Comparison of ENCODE assay signal across 9 mouse cellular contexts in genomic region chr12:83112283-83112682, GRCm38 (mm10).
DNase-seq lines count a peak whose midpoint lies in the region; ATAC-seq lines count a peak whose summit lies in the region.
"Had no signal": no experiment of that assay in that cellular context is flagged by ENCODE, and none has a peak within 500 bp of the region (broad histone marks: within the 10 kb centered on the region; RNA-seq: fewer than 3 reads in every experiment).

No protein-coding gene starts in this region.

- ATAC-seq in embryonic facial prominence, embryonic 11.5 days (replicated peaks; ENCODE audit: insufficient number of reproducible peaks, low FRiP score, low TSS enrichment, low read depth): no peak
- no peak for ATAC-seq in midbrain, embryonic 13.5 days
- ATAC-seq in embryonic facial prominence, embryonic 14.5 days (ENCODE audit: low read depth): no peak
- ATAC-seq in megakaryocyte-erythroid progenitor cell, adult 5-6 weeks (replicated peaks; ENCODE audit: low FRiP score, low TSS enrichment, poor library complexity, severe bottlenecking): peak; percentile 42
- ATAC-seq: forebrain, embryonic 13.5 days had no signal

- H3K4me3 ChIP-seq in embryonic facial prominence, embryonic 11.5 days (ENCODE audit: low read depth, low read length): no peak overlapping the region
- H3K4me3 ChIP-seq in embryonic facial prominence, embryonic 10.5 days: no peak overlapping the region
- H3K4me3 ChIP-seq in midbrain, embryonic 10.5 days: no peak overlapping the region
- H3K4me3 ChIP-seq in midbrain, embryonic 13.5 days (replicated peaks): no peak overlapping the region
- no peak overlapping the region for H3K4me3 ChIP-seq in embryonic facial prominence, embryonic 14.5 days (ENCODE audit: low read depth, low read length)
- H3K4me3 ChIP-seq: forebrain, embryonic 13.5 days had no signal

- no peak overlapping the region for H3K9ac ChIP-seq in embryonic facial prominence, embryonic 11.5 days (replicated peaks; ENCODE audit: low read length)
- no peak overlapping the region for H3K9ac ChIP-seq in midbrain, embryonic 13.5 days (replicated peaks)
- H3K9ac ChIP-seq in embryonic facial prominence, embryonic 14.5 days (ENCODE audit: low read depth, low read length): no peak overlapping the region
- H3K9ac ChIP-seq: forebrain, embryonic 13.5 days had no signal

- no peaks in the 10 kb centered on the region for H3K9me3 ChIP-seq in embryonic facial prominence, embryonic 11.5 days (replicated peaks; ENCODE audit: control insufficient read depth, low read length)
- no peaks in the 10 kb centered on the region for H3K9me3 ChIP-seq in embryonic facial prominence, embryonic 10.5 days
- no peaks in the 10 kb centered on the region for H3K9me3 ChIP-seq in midbrain, embryonic 10.5 days (replicated peaks)
- H3K9me3 ChIP-seq in midbrain, embryonic 13.5 days: no peaks in the 10 kb centered on the region
- H3K9me3 ChIP-seq in embryonic facial prominence, embryonic 14.5 days (ENCODE audit: control insufficient read depth, low read length): no peaks in the 10 kb centered on the region
- H3K9me3 ChIP-seq: forebrain, embryonic 13.5 days had no signal

- H3K27ac ChIP-seq in embryonic facial prominence, embryonic 11.5 days (replicated peaks; ENCODE audit: low read depth, low read length): no peak overlapping the region
- no peak overlapping the region for H3K27ac ChIP-seq in embryonic facial prominence, embryonic 10.5 days (replicated peaks)
- 0 out of 2 replicates have a peak overlapping the region, but pooled peaks have one; percentile 28 for H3K27ac ChIP-seq in midbrain, embryonic 10.5 days (replicated peaks)
- no peak overlapping the region for H3K27ac ChIP-seq in midbrain, embryonic 13.5 days
- H3K27ac ChIP-seq in embryonic facial prominence, embryonic 14.5 days (replicated peaks; ENCODE audit: low read depth, low read length): no peak overlapping the region
- H3K27ac ChIP-seq: forebrain, embryonic 13.5 days had no signal

- no peaks in the 10 kb centered on the region for H3K27me3 ChIP-seq in embryonic facial prominence, embryonic 11.5 days (ENCODE audit: control insufficient read depth, insufficient read depth, low read length)
- no peaks in the 10 kb centered on the region for H3K27me3 ChIP-seq in embryonic facial prominence, embryonic 10.5 days (replicated peaks; ENCODE audit: low read depth, poor library complexity, severe bottlenecking)
- H3K27me3 ChIP-seq in midbrain, embryonic 10.5 days (ENCODE audit: low read depth, poor library complexity, severe bottlenecking): no peaks in the 10 kb centered on the region
- no peaks in the 10 kb centered on the region for H3K27me3 ChIP-seq in midbrain, embryonic 13.5 days
- H3K27me3 ChIP-seq in embryonic facial prominence, embryonic 14.5 days (replicated peaks; ENCODE audit: control insufficient read depth, insufficient read depth, low read length): no peaks in the 10 kb centered on the region
- H3K27me3 ChIP-seq: forebrain, embryonic 13.5 days had no signal

- no peaks in the 10 kb centered on the region for H3K4me1 ChIP-seq in embryonic facial prominence, embryonic 11.5 days (ENCODE audit: control insufficient read depth, insufficient read depth, low read length)
- H3K4me1 ChIP-seq in embryonic facial prominence, embryonic 10.5 days: no peaks in the 10 kb centered on the region
- H3K4me1 ChIP-seq in midbrain, embryonic 10.5 days: peaks cover 32% of the 10 kb centered on the region
- peaks cover 29% of the 10 kb centered on the region for H3K4me1 ChIP-seq in midbrain, embryonic 13.5 days (replicated peaks)
- no peaks in the 10 kb centered on the region for H3K4me1 ChIP-seq in embryonic facial prominence, embryonic 14.5 days (ENCODE audit: control insufficient read depth, insufficient read depth, low read length)

- 90% methylated on average over 5 of the region's 5 CpGs for WGBS in embryonic facial prominence, embryonic 11.5 days
- WGBS in embryonic facial prominence, embryonic 10.5 days: 87% methylated on average over 5 of the region's 5 CpGs
- WGBS in midbrain, embryonic 10.5 days: 86% methylated on average over 5 of the region's 5 CpGs
- 83% methylated on average over 5 of the region's 5 CpGs for WGBS in midbrain, embryonic 13.5 days
- 78% methylated on average over 5 of the region's 5 CpGs for WGBS in embryonic facial prominence, embryonic 14.5 days

- no peaks in the 10 kb centered on the region for H3K36me3 ChIP-seq in embryonic facial prominence, embryonic 11.5 days (replicated peaks; ENCODE audit: control insufficient read depth, insufficient read depth, low read depth, low read length)
- no peaks in the 10 kb centered on the region for H3K36me3 ChIP-seq in embryonic facial prominence, embryonic 10.5 days (replicated peaks)
- H3K36me3 ChIP-seq in midbrain, embryonic 10.5 days: no peaks in the 10 kb centered on the region
- H3K36me3 ChIP-seq in midbrain, embryonic 13.5 days: no peaks in the 10 kb centered on the region
- no peaks in the 10 kb centered on the region for H3K36me3 ChIP-seq in embryonic facial prominence, embryonic 14.5 days (ENCODE audit: control insufficient read depth, insufficient read depth, low read length)

- peak; percentile 19 for DNase-seq in embryonic facial prominence, embryonic 11.5 days (ENCODE audit: low spot score)
- no peak for DNase-seq in embryonic facial prominence, embryonic 10.5 days (ENCODE audit: low spot score)
- DNase-seq in midbrain, embryonic 10.5 days (ENCODE audit: low spot score): no peak
- DNase-seq in embryonic facial prominence, embryonic 14.5 days (ENCODE audit: low spot score): peak; percentile 29
- DNase-seq in adrenal gland, postnatal 10 days: no peak
- no peak for DNase-seq in urinary bladder, postnatal 25 days (ENCODE audit: low spot score)

- no peak overlapping the region for H3K4me2 ChIP-seq in embryonic facial prominence, embryonic 11.5 days (ENCODE audit: low read depth, low read length)
- H3K4me2 ChIP-seq in midbrain, embryonic 13.5 days (replicated peaks): no peak overlapping the region
- no peak overlapping the region for H3K4me2 ChIP-seq in embryonic facial prominence, embryonic 14.5 days (ENCODE audit: low read depth, low read length)
- H3K4me2 ChIP-seq: forebrain, embryonic 13.5 days had no signal

Comparison
In these comparisons a context has a peak if more than half of its experiments do, and no peak if none do; other contexts are left out.
1. DNase-seq: peak in embryonic facial prominence, embryonic 11.5 days (single experiment) and embryonic facial prominence, embryonic 14.5 days (single experiment); none in embryonic facial prominence, embryonic 10.5 days (single experiment), midbrain, embryonic 10.5 days (single experiment), adrenal gland, postnatal 10 days (single experiment) and urinary bladder, postnatal 25 days (single experiment).